Mouse (Mus musculus): ENCODE data around the gene Vmn1r222. TPM values are rescaled to one million over a fixed set of nuclear protein-coding genes. Genes with fewer than 3 reads are reported as not detected.

Vmn1r222 gene
- polyA plus RNA-seq (2017; shearing (Covaris generic)): not detected

DNA sequence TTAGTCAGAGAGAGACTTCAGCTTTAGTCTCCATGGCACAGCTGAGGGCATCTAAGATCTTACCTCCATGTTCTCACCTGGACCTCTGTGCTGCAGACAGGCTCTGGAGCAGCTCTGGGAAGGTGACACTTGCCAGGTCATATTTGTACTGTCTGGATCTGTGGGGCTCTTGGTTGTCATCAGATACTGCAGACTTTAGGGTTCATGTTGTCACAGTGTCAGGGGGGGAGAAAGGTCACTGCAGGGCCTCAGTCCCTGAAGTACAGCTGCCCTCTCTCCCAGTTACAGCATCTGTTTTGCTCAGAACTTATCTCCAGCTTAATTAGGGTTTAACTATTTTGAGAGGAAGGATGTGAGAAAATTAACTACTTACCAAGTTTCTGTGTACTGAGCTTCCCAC, at the start of gene Vmn1r222:
Vmn1r222 (minus strand) TSS at position 101 of the 400 bp plus-strand sequence.

DNA sequence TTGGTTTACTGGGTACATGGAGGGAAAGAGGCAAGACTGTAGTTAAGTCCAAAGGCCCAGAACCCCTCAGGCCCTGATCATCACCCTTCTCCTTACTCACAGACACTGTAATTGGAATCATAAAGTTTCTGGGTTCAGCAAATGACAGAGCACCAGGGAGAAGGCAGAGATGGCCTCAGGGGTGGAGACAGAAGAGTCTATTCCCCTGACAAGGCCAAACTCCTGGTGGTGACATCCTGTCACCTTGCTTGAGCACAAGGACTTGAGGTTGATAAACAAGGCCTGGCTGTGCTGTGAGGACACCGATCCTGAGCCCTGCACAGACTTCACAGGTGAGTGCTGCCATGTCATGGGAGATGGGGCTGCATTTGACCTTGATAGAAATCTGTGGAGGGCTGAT, 11.1 kb upstream of the Vmn1r222 start, which contains the start of gene Vmn1r223:
Vmn1r223 (plus strand) TSS at position 301 of the 400 bp plus-strand sequence.

GRCm38 (mm10) chr13:23213827-23214226, 21.9 kb downstream of the Vmn1r222 start, which contains the start of gene Vmn1r221:
Vmn1r221 (plus strand) TSS chr13:23214127.

DNA sequence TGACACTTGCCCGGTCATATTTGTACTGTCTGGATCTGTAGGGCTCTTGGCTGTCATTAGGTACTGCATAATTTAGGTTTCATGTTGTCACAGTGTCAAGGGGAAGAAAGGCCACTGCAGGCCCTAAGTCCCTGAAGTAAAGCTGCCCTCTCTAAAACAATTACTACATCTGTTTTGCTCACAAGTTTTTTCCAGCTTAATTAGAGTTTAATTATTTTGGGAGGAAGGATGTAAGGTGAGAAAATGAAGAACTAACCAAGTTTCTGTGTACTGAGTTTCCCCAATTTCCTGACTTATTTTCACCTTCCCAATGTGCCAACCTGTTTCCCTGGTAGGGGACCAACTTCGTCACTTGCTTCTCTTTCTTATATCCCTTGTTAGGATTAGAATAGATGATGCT, 47.9 kb downstream of the Vmn1r222 start, which contains the start of gene Vmn1r220:
Vmn1r220 (minus strand) TSS at position 101 of the 400 bp plus-strand sequence.

Other genes starting within 250 kb of the Vmn1r222 start
- gene Vmn1r213, start 228.3 kb downstream of the Vmn1r222 start, polyA plus RNA-seq (2017; shearing (Covaris generic)): not detected
- gene Vmn1r214, start 205.5 kb downstream of the Vmn1r222 start, polyA plus RNA-seq (2017; shearing (Covaris generic)): not detected
- not detected for gene Vmn1r215, start 167.9 kb downstream of the Vmn1r222 start, polyA plus RNA-seq (2017; shearing (Covaris generic))
- not detected for gene Vmn1r217, start 117.7 kb downstream of the Vmn1r222 start, polyA plus RNA-seq (2017; shearing (Covaris generic))
- 0.04 TPM for gene Vmn1r218, start 102.8 kb downstream of the Vmn1r222 start, polyA plus RNA-seq (2017; shearing (Covaris generic))
- not detected for gene Vmn1r219, start 76.6 kb downstream of the Vmn1r222 start, polyA plus RNA-seq (2017; shearing (Covaris generic))
- not detected for gene Vmn1r220, start 48.0 kb downstream of the Vmn1r222 start, polyA plus RNA-seq (2017; shearing (Covaris generic))
- gene Vmn1r221, start 21.8 kb downstream of the Vmn1r222 start, polyA plus RNA-seq (2017; shearing (Covaris generic)): not detected
- gene Vmn1r223, start 11.2 kb upstream of the Vmn1r222 start, polyA plus RNA-seq (2017; shearing (Covaris generic)): not detected
- gene Zfp322a, start 133.3 kb upstream of the Vmn1r222 start, polyA plus RNA-seq (2017; shearing (Covaris generic)): 30.3 TPM
- 11.8 TPM for gene Abt1, start 187.9 kb upstream of the Vmn1r222 start, polyA plus RNA-seq (2017; shearing (Covaris generic))
- not detected for gene Btn1a1, start 230.0 kb upstream of the Vmn1r222 start, polyA plus RNA-seq (2017; shearing (Covaris generic))

Data from activated CD4-positive, CD25-positive, alpha-beta regulatory T cell, adult 9 weeks (primary cell).